Comparison of ENCODE assay signal across 24 mouse cellular contexts in genomic region chr4:62210035-62210434, GRCm38 (mm10). TPM values are rescaled to one million over a fixed set of nuclear protein-coding genes. Genes with fewer than 3 reads are reported as not detected.
DNase-seq lines count a peak whose midpoint lies in the region; ATAC-seq and TF ChIP-seq lines count a peak whose summit lies in the region.
"Had no signal": no experiment of that assay in that cellular context is flagged by ENCODE, and none has a peak within 500 bp of the region (broad histone marks: within the 10 kb centered on the region; RNA-seq: fewer than 3 reads in every experiment).

No protein-coding gene starts in this region.

- TF ChIP-seq CTCF in forebrain, postnatal 0 days (IDR thresholded peaks at IDR 0.05; ENCODE audit: low read depth), result peak; percentile 53
- 0 out of 2 replicates have a peak, but pooled peaks have one; percentile 25 for TF ChIP-seq CTCF in liver, postnatal 0 days (IDR thresholded peaks at IDR 0.05; ENCODE audit: low read depth)
- peak; percentile 22 for TF ChIP-seq CTCF in Patski (IDR thresholded peaks at IDR 0.05)

- H3K9me3 ChIP-seq in forebrain, postnatal 0 days (ENCODE audit: low read length), result no peaks in the 10 kb centered on the region
- H3K9me3 ChIP-seq in forebrain, embryonic 10.5 days, result no peaks in the 10 kb centered on the region
- H3K9me3 ChIP-seq in liver, postnatal 0 days (ENCODE audit: low read length), result no peaks in the 10 kb centered on the region
- no peaks in the 10 kb centered on the region for H3K9me3 ChIP-seq in liver, embryonic 12.5 days (replicated peaks)
- H3K9me3 ChIP-seq: hindbrain, embryonic 10.5 days had no signal

- H3K9ac ChIP-seq in forebrain, postnatal 0 days, result no peak overlapping the region
- H3K9ac ChIP-seq in liver, postnatal 0 days (replicated peaks), result no peak overlapping the region
- no peak overlapping the region for H3K9ac ChIP-seq in liver, embryonic 12.5 days
- H3K9ac ChIP-seq: liver, embryonic 14.5 days; midbrain, embryonic 12.5 days had no signal

- POLR2A ChIA-PET in Patski (lab: Charles Lee), result no interaction called here

- H3K27me3 ChIP-seq in forebrain, postnatal 0 days (ENCODE audit: insufficient read depth, low read length), result no peaks in the 10 kb centered on the region
- no peaks in the 10 kb centered on the region for H3K27me3 ChIP-seq in forebrain, embryonic 10.5 days (ENCODE audit: poor library complexity, severe bottlenecking)
- no peaks in the 10 kb centered on the region for H3K27me3 ChIP-seq in liver, postnatal 0 days (ENCODE audit: insufficient read depth, low read length)
- peaks cover 28% of the 10 kb centered on the region for H3K27me3 ChIP-seq in liver, embryonic 12.5 days (replicated peaks)
- H3K27me3 ChIP-seq in Patski, result no peaks in the 10 kb centered on the region
- H3K27me3 ChIP-seq: midbrain, embryonic 12.5 days had no signal

- CTCF ChIA-PET in Patski (lab: Charles Lee), result interaction anchor here (1.7 kb wide), 1 partner anchor 19 kb away, joined by 5 read pairs; no protein-coding TSS in a partner anchor

- no peak for ATAC-seq in forebrain, postnatal 0 days
- ATAC-seq in liver, postnatal 0 days, result no peak
- ATAC-seq in liver, embryonic 12.5 days, result no peak
- no peak for ATAC-seq in Patski

- no peak for DNase-seq in forebrain, postnatal 0 days
- no peak for DNase-seq in forebrain, embryonic 10.5 days (ENCODE audit: extremely low spot score, low spot score)
- DNase-seq in liver, postnatal 0 days, result no peak
- peak; percentile 25 for DNase-seq in ES-CJ7 (ENCODE audit: low read depth, low spot score)
- DNase-seq in Patski (ENCODE audit: low read depth, low spot score), result no peak
- no peak for DNase-seq in ovary, postnatal 10 days (ENCODE audit: low spot score)
- DNase-seq in urinary bladder, postnatal 25 days (ENCODE audit: low spot score), result no peak
- DNase-seq: adrenal gland, postnatal 10 days; gastrocnemius, postnatal 25 days; kidney, postnatal 10 days; lung, postnatal 4 days; thymus, postnatal 4 days had no signal

- WGBS in forebrain, postnatal 0 days, result 46% methylated on average over 4 of the region's 4 CpGs
- WGBS in forebrain, embryonic 10.5 days, result 48% methylated on average over 4 of the region's 4 CpGs
- 37% methylated on average over 4 of the region's 4 CpGs for WGBS in liver, postnatal 0 days (ENCODE audit: insufficient replicate concordance)
- WGBS in liver, embryonic 12.5 days (ENCODE audit: insufficient replicate concordance), result 37% methylated on average over 4 of the region's 4 CpGs

- in situ Hi-C loops in Patski (cut with MboI; ENCODE audit: low pct_unique_long_range_greater_than_20kb), result no loop called here

- 0 out of 2 replicates have a peak, but pooled peaks cover 4% of the 10 kb centered on the region for H3K4me1 ChIP-seq in forebrain, postnatal 0 days (ENCODE audit: insufficient read depth)
- peaks cover 25% of the 10 kb centered on the region for H3K4me1 ChIP-seq in forebrain, embryonic 10.5 days
- no peaks in the 10 kb centered on the region for H3K4me1 ChIP-seq in liver, postnatal 0 days (ENCODE audit: insufficient read depth)
- 0 out of 2 replicates have a peak, but pooled peaks cover 4% of the 10 kb centered on the region for H3K4me1 ChIP-seq in liver, embryonic 12.5 days

- no peak for TF ChIP-seq EP300 in liver, postnatal 0 days (IDR thresholded peaks at IDR 0.05; ENCODE audit: low read depth)

- no peaks in the 10 kb centered on the region for H3K36me3 ChIP-seq in forebrain, postnatal 0 days (ENCODE audit: insufficient read depth)
- H3K36me3 ChIP-seq in forebrain, embryonic 10.5 days (replicated peaks), result peaks cover 9% of the 10 kb centered on the region
- H3K36me3 ChIP-seq in liver, postnatal 0 days (replicated peaks; ENCODE audit: insufficient read depth, low read length), result no peaks in the 10 kb centered on the region
- H3K36me3 ChIP-seq in liver, embryonic 12.5 days, result no peaks in the 10 kb centered on the region

- no peak overlapping the region for H3K4me3 ChIP-seq in forebrain, postnatal 0 days (ENCODE audit: low read depth, low read length)
- H3K4me3 ChIP-seq in forebrain, embryonic 10.5 days, result no peak overlapping the region
- no peak overlapping the region for H3K4me3 ChIP-seq in liver, postnatal 0 days (ENCODE audit: low read depth, low read length)
- no peak overlapping the region for H3K4me3 ChIP-seq in liver, embryonic 12.5 days
- H3K4me3 ChIP-seq: myocyte had no signal

- no peak overlapping the region for H3K4me2 ChIP-seq in forebrain, postnatal 0 days (ENCODE audit: low read depth)
- H3K4me2 ChIP-seq in liver, postnatal 0 days (ENCODE audit: low read depth, low read length), result no peak overlapping the region
- H3K4me2 ChIP-seq in liver, embryonic 12.5 days, result no peak overlapping the region

- H3K27ac ChIP-seq in forebrain, postnatal 0 days (ENCODE audit: low read depth, low read length), result no peak overlapping the region
- no peak overlapping the region for H3K27ac ChIP-seq in forebrain, embryonic 10.5 days
- H3K27ac ChIP-seq in liver, postnatal 0 days (ENCODE audit: low read depth), result no peak overlapping the region
- no peak overlapping the region for H3K27ac ChIP-seq in liver, embryonic 12.5 days
- H3K27ac ChIP-seq: hindbrain, embryonic 10.5 days; liver, embryonic 14.5 days; midbrain, embryonic 12.5 days had no signal

RNA-seq across cellular contexts. Expression of gene Zfp37, which starts 20.8 kb away (rescaled TPM):
- total RNA-seq in forebrain, postnatal 0 days (2014; rRNA removed), result 24.2 and 30.1 TPM in 2 replicates
- polyA plus RNA-seq in forebrain, postnatal 0 days (2015; fragmentation: Nextera tagmentation; extraction: Ambion mirVana), result 11.2 and 14.6 TPM in 2 replicates
- polyA plus RNA-seq in forebrain, embryonic 10.5 days (2016; fragmentation: Nextera tagmentation; extraction: Ambion mirVana), result 19.7 and 22.1 TPM in 2 replicates
- polyA plus RNA-seq in liver, postnatal 0 days (2015; fragmentation: Nextera tagmentation; extraction: Ambion mirVana), result 0.25 and 0.31 TPM in 2 replicates
- polyA plus RNA-seq in liver, embryonic 12.5 days (2016; fragmentation: Nextera tagmentation; extraction: Ambion mirVana), result 0.82 and 1.2 TPM in 2 replicates
- polyA plus RNA-seq in Patski (2021), result 8.0 TPM
- total RNA-seq: common myeloid progenitor, adult 5-6 weeks; neutrophil, adult 5-6 weeks had no signal

RNA-seq across cellular contexts. Expression of gene Slc31a2, which starts 52.3 kb away (rescaled TPM):
- total RNA-seq in forebrain, postnatal 0 days (2014; rRNA removed), result 11.3 and 15.8 TPM in 2 replicates
- 5.3 and 10.9 TPM in 2 replicates for polyA plus RNA-seq in forebrain, postnatal 0 days (2015; fragmentation: Nextera tagmentation; extraction: Ambion mirVana)
- 8.6 and 10.1 TPM in 2 replicates for polyA plus RNA-seq in forebrain, embryonic 10.5 days (2016; fragmentation: Nextera tagmentation; extraction: Ambion mirVana)
- 8.9 and 9.2 TPM in 2 replicates for polyA plus RNA-seq in liver, postnatal 0 days (2015; fragmentation: Nextera tagmentation; extraction: Ambion mirVana)
- 6.5 and 6.8 TPM in 2 replicates for polyA plus RNA-seq in liver, embryonic 12.5 days (2016; fragmentation: Nextera tagmentation; extraction: Ambion mirVana)
- 18.8 TPM for polyA plus RNA-seq in Patski (2021)

RNA-seq across cellular contexts. Expression of gene Mup21, which starts 59.4 kb away (rescaled TPM):
- not detected in 2 replicates for total RNA-seq in forebrain, postnatal 0 days (2014; rRNA removed)
- polyA plus RNA-seq in forebrain, postnatal 0 days (2015; fragmentation: Nextera tagmentation; extraction: Ambion mirVana), result not detected in 2 replicates
- not detected in 2 replicates for polyA plus RNA-seq in forebrain, embryonic 10.5 days (2016; fragmentation: Nextera tagmentation; extraction: Ambion mirVana)
- polyA plus RNA-seq in liver, postnatal 0 days (2015; fragmentation: Nextera tagmentation; extraction: Ambion mirVana), result not detected in 2 replicates
- polyA plus RNA-seq in liver, embryonic 12.5 days (2016; fragmentation: Nextera tagmentation; extraction: Ambion mirVana), result not detected in 2 replicates
- not detected for polyA plus RNA-seq in Patski (2021)
- total RNA-seq: adrenal gland, postnatal 10 days; common myeloid progenitor, adult 5-6 weeks; gastrocnemius, postnatal 25 days; left cerebral cortex, postnatal 10 days; neutrophil, adult 5-6 weeks had no signal
- polyA plus RNA-seq: heart, embryonic 14.5 days; hindbrain, embryonic 10.5 days; intestine, embryonic 14.5 days; midbrain, embryonic 12.5 days; myocyte; spleen, adult 2 months; stomach, embryonic 16.5 days had no signal
